Comparison of ENCODE assay signal across 23 mouse cellular contexts in the genomic region with DNA sequence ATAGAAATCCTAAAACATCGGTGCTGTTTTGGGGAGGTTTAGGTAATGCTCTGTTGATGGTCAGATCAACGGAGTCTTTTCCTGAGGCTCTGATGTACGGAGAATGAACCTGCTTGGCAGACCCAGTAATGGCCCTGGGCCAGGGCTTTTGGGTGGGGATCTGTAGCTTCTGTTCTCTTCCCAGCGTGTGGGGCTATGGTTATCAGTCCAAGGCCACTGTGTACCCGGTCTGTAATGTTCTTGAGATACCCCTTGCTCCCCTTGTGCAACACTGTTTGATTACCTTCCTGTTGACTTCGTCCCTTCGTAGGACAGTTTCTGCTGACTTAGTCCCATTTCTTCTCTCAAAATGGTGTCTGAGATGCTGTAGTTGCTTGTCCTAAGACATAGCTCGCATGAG. TPM values are rescaled to one million over a fixed set of nuclear protein-coding genes. Genes with fewer than 3 reads are reported as not detected.
A peak's percentile ranks its signal among the peaks of the same experiment; 100 is the strongest.
DNase-seq lines count a peak whose midpoint lies in the region; ATAC-seq and TF ChIP-seq lines count a peak whose summit lies in the region.
"Had no signal": no experiment of that assay in that cellular context is flagged by ENCODE, and none has a peak within 500 bp of the region (broad histone marks: within the 10 kb centered on the region; RNA-seq: fewer than 3 reads in every experiment).

No protein-coding gene starts in this region.

- no peak for TF ChIP-seq CTCF in liver, postnatal 0 days (IDR thresholded peaks at IDR 0.05; ENCODE audit: low read depth)

- no peaks in the 10 kb centered on the region for H3K27me3 ChIP-seq in liver, postnatal 0 days (ENCODE audit: insufficient read depth, low read length)
- no peaks in the 10 kb centered on the region for H3K27me3 ChIP-seq in liver, embryonic 12.5 days (replicated peaks)
- H3K27me3 ChIP-seq: forebrain, embryonic 12.5 days; forebrain, embryonic 15.5 days; heart, embryonic 13.5 days had no signal

- H3K4me1 ChIP-seq in liver, postnatal 0 days (ENCODE audit: insufficient read depth), result peaks cover 12% of the 10 kb centered on the region
- H3K4me1 ChIP-seq in liver, embryonic 12.5 days, result peaks cover 23% of the 10 kb centered on the region
- H3K4me1 ChIP-seq: heart, embryonic 10.5 days had no signal

- intact Hi-C loops in left cerebral cortex, postnatal 14 days (cut with DNase I), result loop anchor here (5.0 to 10.0 kb wide), 3 partner anchors 94 to 666 kb away; no protein-coding TSS in a partner anchor

- no peak overlapping the region for H3K9ac ChIP-seq in liver, postnatal 0 days (replicated peaks)
- no peak overlapping the region for H3K9ac ChIP-seq in liver, embryonic 12.5 days
- H3K9ac ChIP-seq: forebrain, embryonic 12.5 days; forebrain, embryonic 15.5 days; heart, embryonic 13.5 days; hindbrain, embryonic 14.5 days had no signal

- WGBS in liver, postnatal 0 days (ENCODE audit: insufficient replicate concordance), result 54% methylated on average over 8 of the region's 8 CpGs
- WGBS in liver, embryonic 12.5 days (ENCODE audit: insufficient replicate concordance), result 70% methylated on average over 8 of the region's 8 CpGs

- no peak overlapping the region for H3K4me2 ChIP-seq in liver, postnatal 0 days (ENCODE audit: low read depth, low read length)
- no peak overlapping the region for H3K4me2 ChIP-seq in liver, embryonic 12.5 days
- H3K4me2 ChIP-seq: forebrain, embryonic 12.5 days; forebrain, embryonic 15.5 days; heart, embryonic 13.5 days; hindbrain, embryonic 14.5 days had no signal

- TF ChIP-seq EP300 in liver, postnatal 0 days (IDR thresholded peaks at IDR 0.05; ENCODE audit: low read depth), result peak; percentile 76

- peak; percentile 30 to 44 for DNase-seq in cerebellum, postnatal 10 days
- no peak for DNase-seq in cerebellum, postnatal 25 days
- peak; percentile 55 for DNase-seq in liver, postnatal 0 days
- DNase-seq in testis, postnatal 14 days (ENCODE audit: low spot score), result peak; percentile 24
- no peak for DNase-seq in left cerebral cortex, postnatal 14 days (ENCODE audit: low spot score in 2 of 2)
- no peak for DNase-seq in right cerebral cortex, postnatal 4 days
- DNase-seq: adrenal gland, adult 8-10 months; adrenal gland, postnatal 25 days; cerebellum, adult 11-12 months; cerebellum, adult 9-10 months; gastrocnemius, postnatal 25 days; heart, adult 18-20 months; heart, postnatal 14 days; heart, postnatal 4 days had no signal

- no peaks in the 10 kb centered on the region for H3K36me3 ChIP-seq in liver, postnatal 0 days (replicated peaks; ENCODE audit: insufficient read depth, low read length)
- H3K36me3 ChIP-seq in liver, embryonic 12.5 days, result no peaks in the 10 kb centered on the region
- H3K36me3 ChIP-seq: forebrain, embryonic 12.5 days; forebrain, embryonic 15.5 days; heart, embryonic 10.5 days; heart, embryonic 13.5 days had no signal

- H3K27ac ChIP-seq in liver, postnatal 0 days (ENCODE audit: low read depth), result no peak overlapping the region
- H3K27ac ChIP-seq in liver, embryonic 12.5 days, result no peak overlapping the region
- H3K27ac ChIP-seq: forebrain, embryonic 12.5 days; forebrain, embryonic 15.5 days; heart, embryonic 10.5 days; heart, embryonic 13.5 days; hindbrain, embryonic 14.5 days; hindbrain, postnatal 0 days had no signal

- 0 out of 2 replicates have a peak, but pooled peaks have one; percentile 9 for ATAC-seq in liver, postnatal 0 days
- ATAC-seq in liver, embryonic 12.5 days, result no peak
- peak; percentile 59 for ATAC-seq in megakaryocyte progenitor cell, adult 5-6 weeks (replicated peaks; ENCODE audit: poor library complexity)
- ATAC-seq: activated CD4-positive, CD25-positive, alpha-beta regulatory T cell, adult 4 months; forebrain, embryonic 15.5 days; hindbrain, postnatal 0 days had no signal

- no peak overlapping the region for H3K4me3 ChIP-seq in liver, postnatal 0 days (ENCODE audit: low read depth, low read length)
- H3K4me3 ChIP-seq in liver, embryonic 12.5 days, result no peak overlapping the region
- H3K4me3 ChIP-seq: forebrain, embryonic 12.5 days; forebrain, embryonic 15.5 days; heart, embryonic 10.5 days; heart, embryonic 13.5 days had no signal

- H3K9me3 ChIP-seq in liver, postnatal 0 days (ENCODE audit: low read length), result no peaks in the 10 kb centered on the region
- H3K9me3 ChIP-seq in liver, embryonic 12.5 days (replicated peaks), result no peaks in the 10 kb centered on the region
- H3K9me3 ChIP-seq: forebrain, embryonic 12.5 days; forebrain, embryonic 15.5 days; heart, embryonic 10.5 days; heart, embryonic 13.5 days had no signal

RNA-seq across cellular contexts. Expression of gene 1300017J02Rik, which starts 3.8 kb away (rescaled TPM):
- polyA plus RNA-seq in liver, postnatal 0 days (2015; fragmentation: Nextera tagmentation; extraction: Ambion mirVana), result 171 and 175 TPM in 2 replicates
- 29.7 and 33.1 TPM in 2 replicates for polyA plus RNA-seq in liver, embryonic 12.5 days (2016; fragmentation: Nextera tagmentation; extraction: Ambion mirVana)
- total RNA-seq in megakaryocyte progenitor cell, adult 5-6 weeks (2015), result 0.34 and 1.1 TPM in 2 replicates
- 1.1 and 1.7 TPM in 2 replicates for total RNA-seq in megakaryocyte progenitor cell, adult 5-6 weeks (2017)
- total RNA-seq in left cerebral cortex, postnatal 14 days (2021), result 1 to 10 TPM in 1 of 2 experiments, not detected in 1; 1.1 TPM
- total RNA-seq: gastrocnemius, postnatal 25 days; heart, adult 18-20 months had no signal

RNA-seq across cellular contexts. Expression of gene Topbp1, which starts 3.9 kb away (rescaled TPM):
- 15.5 and 17.3 TPM in 2 replicates for polyA plus RNA-seq in liver, postnatal 0 days (2015; fragmentation: Nextera tagmentation; extraction: Ambion mirVana)
- polyA plus RNA-seq in liver, embryonic 12.5 days (2016; fragmentation: Nextera tagmentation; extraction: Ambion mirVana), result 69.8 and 74.1 TPM in 2 replicates
- total RNA-seq in megakaryocyte progenitor cell, adult 5-6 weeks (2015), result 162 and 224 TPM in 2 replicates
- 204 and 227 TPM in 2 replicates for total RNA-seq in megakaryocyte progenitor cell, adult 5-6 weeks (2017)
- total RNA-seq in left cerebral cortex, postnatal 14 days (2021), result 10 to 100 TPM; 18.7 to 18.8 TPM

Comparison
In these comparisons a context has a peak if more than half of its experiments do, and no peak if none do; other contexts are left out.
1. DNase-seq: peak in cerebellum, postnatal 10 days (2 of 2), liver, postnatal 0 days (single experiment) and testis, postnatal 14 days (single experiment); none in cerebellum, postnatal 25 days (0 of 2), left cerebral cortex, postnatal 14 days (0 of 2) and right cerebral cortex, postnatal 4 days (single experiment).
2. RNA of gene Topbp1, which starts 3.9 kb away (total RNA-seq): 162 to 227 TPM in megakaryocyte progenitor cell, adult 5-6 weeks; 18.7 to 18.8 TPM in left cerebral cortex, postnatal 14 days; every median in the first group is over 4 times any median in the second.